In the genomic region with DNA sequence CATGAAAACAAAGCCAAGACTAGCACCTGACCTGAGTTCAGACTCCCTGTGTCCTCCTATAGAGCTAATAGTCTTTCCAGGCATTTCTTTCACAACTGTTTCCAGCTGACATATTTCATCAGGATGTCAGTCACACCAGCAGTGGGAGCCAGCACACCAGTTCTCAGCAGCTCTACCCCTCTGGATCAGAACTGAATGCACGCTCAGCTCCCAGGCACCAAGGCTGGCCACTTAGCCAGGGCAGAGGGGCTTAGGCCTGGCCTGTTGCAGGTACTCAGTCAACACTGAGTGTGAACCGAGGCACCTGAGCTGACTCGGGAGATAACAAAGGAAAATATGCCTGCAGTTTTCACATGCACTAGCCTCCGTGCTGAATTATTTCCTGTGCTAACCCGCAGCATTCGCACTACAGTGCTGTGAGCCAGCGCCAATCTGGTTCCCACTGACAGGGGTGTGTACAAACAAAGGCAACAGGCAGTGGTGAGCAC, we compare ENCODE assay signal across 9 mouse cellular contexts.
DNase-seq lines count a peak whose midpoint lies in the region; ATAC-seq and TF ChIP-seq lines count a peak whose summit lies in the region.
"Had no signal": no experiment of that assay in that cellular context is flagged by ENCODE, and none has a peak within 500 bp of the region (broad histone marks: within the 10 kb centered on the region; RNA-seq: fewer than 3 reads in every experiment).

No protein-coding gene starts in this region.

- no peak overlapping the region for H3K4me2 ChIP-seq in lung, embryonic 14.5 days
- H3K4me2 ChIP-seq in forebrain, embryonic 16.5 days (ENCODE audit: low read length) = no peak overlapping the region
- H3K4me2 ChIP-seq in midbrain, embryonic 13.5 days (replicated peaks) = no peak overlapping the region
- H3K4me2 ChIP-seq: heart, embryonic 13.5 days had no signal

- TF ChIP-seq CTCF in lung, embryonic 14.5 days (IDR thresholded peaks at IDR 0.05; ENCODE audit: low read depth) = peak; percentile 52
- no peak for TF ChIP-seq CTCF in lung, adult 2 months (IDR thresholded peaks at IDR 0.05; ENCODE audit: insufficient read depth, low read length)

- H3K9me3 ChIP-seq in lung, embryonic 14.5 days (ENCODE audit: low read depth, low read length) = no peaks in the 10 kb centered on the region
- no peaks in the 10 kb centered on the region for H3K9me3 ChIP-seq in forebrain, embryonic 16.5 days (ENCODE audit: control insufficient read depth, low read length)
- no peaks in the 10 kb centered on the region for H3K9me3 ChIP-seq in midbrain, embryonic 13.5 days
- H3K9me3 ChIP-seq: heart, embryonic 13.5 days had no signal

- no peak overlapping the region for H3K27ac ChIP-seq in lung, embryonic 14.5 days (ENCODE audit: low read depth)
- peak overlapping the region; percentile 37; the same call in 1 of the 2 replicates for H3K27ac ChIP-seq in forebrain, embryonic 16.5 days (ENCODE audit: low read length)
- peak overlapping the region; percentile 54; the same call in 1 of the 2 replicates for H3K27ac ChIP-seq in midbrain, embryonic 13.5 days
- H3K27ac ChIP-seq: heart, embryonic 13.5 days had no signal

- DNase-seq in adrenal gland, adult (ENCODE audit: inconsistent age in 2 of 2, low spot score in 1 of 2) = peak; percentile 23 to 62
- DNase-seq in adrenal gland, postnatal 14 days = no peak
- peak; percentile 53 for DNase-seq in lung, embryonic 14.5 days
- no peak for DNase-seq in lung, adult 2 months
- no peak for DNase-seq in yolk sac, embryonic 10.5 days (ENCODE audit: low spot score)
- no peak for DNase-seq in right cerebral cortex, postnatal 36 days (ENCODE audit: low spot score in 2 of 2)

- ATAC-seq in lung, embryonic 14.5 days (ENCODE audit: insufficient read depth) = peak; percentile 40
- ATAC-seq in forebrain, embryonic 16.5 days = no peak
- no peak for ATAC-seq in midbrain, embryonic 13.5 days

- H3K27me3 ChIP-seq in lung, embryonic 14.5 days (ENCODE audit: insufficient read depth, low read length) = peaks cover 3% of the 10 kb centered on the region; the same call in 1 of the 2 replicates
- H3K27me3 ChIP-seq in forebrain, embryonic 16.5 days (replicated peaks; ENCODE audit: control insufficient read depth, insufficient read depth, low read length) = no peaks in the 10 kb centered on the region
- peaks cover 56% of the 10 kb centered on the region for H3K27me3 ChIP-seq in midbrain, embryonic 13.5 days

- H3K4me3 ChIP-seq in lung, embryonic 14.5 days (ENCODE audit: low read depth, low read length) = no peak overlapping the region
- H3K4me3 ChIP-seq in lung, adult 2 months (replicated peaks; ENCODE audit: extremely low read depth, low read depth, low read length) = no peak overlapping the region
- H3K4me3 ChIP-seq in forebrain, embryonic 16.5 days (replicated peaks; ENCODE audit: low read length) = no peak overlapping the region
- H3K4me3 ChIP-seq in midbrain, embryonic 13.5 days (replicated peaks) = no peak overlapping the region
- H3K4me3 ChIP-seq: heart, embryonic 13.5 days had no signal

- WGBS in lung, embryonic 14.5 days = 44% methylated on average over 7 of the region's 7 CpGs
- 42% methylated on average over 7 of the region's 7 CpGs for WGBS in lung, adult 2 months
- WGBS in forebrain, embryonic 16.5 days = 47% methylated on average over 7 of the region's 7 CpGs
- WGBS in midbrain, embryonic 13.5 days = 64% methylated on average over 7 of the region's 7 CpGs

- no peak for TF ChIP-seq POLR2A in lung, adult 2 months (IDR thresholded peaks at IDR 0.05; ENCODE audit: borderline replicate concordance, extremely low read depth, low read depth, low read length)

- H3K36me3 ChIP-seq in lung, embryonic 14.5 days (ENCODE audit: insufficient read depth) = no peaks in the 10 kb centered on the region
- no peaks in the 10 kb centered on the region for H3K36me3 ChIP-seq in forebrain, embryonic 16.5 days (ENCODE audit: control insufficient read depth, insufficient read depth)
- H3K36me3 ChIP-seq in midbrain, embryonic 13.5 days = no peaks in the 10 kb centered on the region
- H3K36me3 ChIP-seq: heart, embryonic 13.5 days had no signal

- peaks cover 9% of the 10 kb centered on the region for H3K4me1 ChIP-seq in lung, embryonic 14.5 days (ENCODE audit: insufficient read depth)
- no peaks in the 10 kb centered on the region for H3K4me1 ChIP-seq in lung, adult 2 months (ENCODE audit: control insufficient read depth, insufficient read depth, low read length)
- H3K4me1 ChIP-seq in forebrain, embryonic 16.5 days (replicated peaks; ENCODE audit: control insufficient read depth, insufficient read depth, low read length) = peaks cover 44% of the 10 kb centered on the region
- H3K4me1 ChIP-seq in midbrain, embryonic 13.5 days (replicated peaks) = peaks cover 90% of the 10 kb centered on the region

- H3K9ac ChIP-seq in lung, embryonic 14.5 days = no peak overlapping the region
- peak overlapping the region; percentile 38 for H3K9ac ChIP-seq in forebrain, embryonic 16.5 days (replicated peaks; ENCODE audit: low read depth, low read length)
- no peak overlapping the region for H3K9ac ChIP-seq in midbrain, embryonic 13.5 days (replicated peaks)
- H3K9ac ChIP-seq: heart, embryonic 13.5 days had no signal

Comparison
In these comparisons a context has a peak if more than half of its experiments do, and no peak if none do; other contexts are left out.
1. DNase-seq: peak in adrenal gland, adult (2 of 2) and lung, embryonic 14.5 days (single experiment); none in adrenal gland, postnatal 14 days (single experiment), lung, adult 2 months (single experiment), yolk sac, embryonic 10.5 days (single experiment) and right cerebral cortex, postnatal 36 days (0 of 2).